Mouse (Mus musculus) olfactory bulb, adult 2 months (tissue): ENCODE data around the gene Prc1. TPM values are rescaled to one million over a fixed set of nuclear protein-coding genes. Genes with fewer than 3 reads are reported as not detected.

ENCODE experiments used
- H3K27ac ChIP-seq: fragments of 200-500 bp; 2 replicates; pipeline ENCODE4 v1.5.1; 2012; ENCODE audit warnings: low read depth, low read length; ENCODE audit not compliant: insufficient read depth
- H3K4me1 ChIP-seq: fragments of 200-500 bp; 2 replicates; pipeline ENCODE4 v1.6.1; 2012; ENCODE audit warnings: low read length; ENCODE audit not compliant: control insufficient read depth, insufficient read depth
- H3K4me3 ChIP-seq: fragments of 200-500 bp; 2 replicates; pipeline ENCODE4 v1.5.1; 2012; ENCODE audit warnings: mild to moderate bottlenecking, low read depth, low read length, moderate library complexity; ENCODE audit not compliant: insufficient read depth
- CTCF ChIP-seq: fragments of 200-500 bp; IDR thresholded peaks from 2 replicates; pipeline ENCODE4 v1.5.1; 2012; ENCODE audit warnings: low read depth, mild to moderate bottlenecking, low read length, moderate library complexity; ENCODE audit not compliant: insufficient read depth
- POLR2A ChIP-seq: fragments of 200-500 bp; IDR thresholded peaks from 2 replicates; pipeline ENCODE4 v1.6.1; 2012; ENCODE audit warnings: mild to moderate bottlenecking, low read depth, low read length, moderate library complexity; ENCODE audit not compliant: insufficient read depth
- WGBS: fragments of 180-500 bp; shearing (Covaris S2); methylation state at CpG from one replicate; pipeline ENCODE4 v1.1.7; 2018; 5-methylcytosine and 5-hydroxymethylcytosine counted together
- polyA plus RNA-seq: library from polyadenylated mRNA; stranded (reverse); fragments of >200 nt; gene quantifications from 2 replicates; pipeline ENCODE4 v1.2.4, GENCODE M21; 2012; ENCODE audit warnings: low replicate concordance; ENCODE audit not compliant: missing spikeins, insufficient read depth, insufficient read length

Prc1 gene
- polyA plus RNA-seq, 1 experiment, result not detected

DNA sequence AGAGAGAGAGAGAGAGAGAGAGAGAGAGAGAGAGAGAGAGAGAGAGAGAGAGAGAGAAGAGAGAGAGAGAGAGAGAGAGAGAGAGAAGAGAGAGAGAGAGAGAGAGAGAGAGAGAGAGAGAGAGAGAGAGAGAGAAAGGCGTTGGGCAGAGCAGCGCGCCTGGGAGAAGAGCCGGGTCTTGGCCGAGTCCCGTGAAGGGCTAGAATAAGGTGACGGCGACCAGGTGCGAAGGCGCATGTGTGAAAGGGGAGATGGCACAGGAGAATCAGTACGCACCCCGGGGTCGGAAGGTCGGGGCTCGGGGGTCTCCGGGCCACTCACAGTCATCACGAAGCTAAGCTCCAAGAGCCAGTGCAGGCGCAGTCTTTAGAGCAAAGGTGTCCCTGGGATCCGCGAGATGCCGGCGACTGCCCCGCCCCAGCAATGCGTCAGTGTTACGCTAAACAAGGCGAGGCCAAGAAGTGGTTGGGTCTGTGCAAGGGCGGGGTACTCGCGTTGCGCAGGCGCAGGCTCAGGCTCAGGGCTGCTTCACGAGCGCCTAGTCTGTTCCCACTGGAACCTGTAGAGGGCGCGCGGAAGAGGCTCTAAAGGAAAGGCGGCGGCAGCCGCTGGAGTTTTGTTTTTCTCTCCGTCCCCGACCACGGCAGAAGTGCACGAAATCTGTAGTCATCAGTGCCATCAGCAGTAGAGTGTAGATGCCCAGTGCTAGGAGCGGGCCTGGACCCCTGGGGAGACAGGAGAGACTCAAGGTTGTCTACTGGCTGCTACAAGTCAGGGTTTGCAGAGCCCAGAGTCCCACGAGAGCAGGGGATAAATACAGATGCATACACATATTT is 45.8 kb downstream of the Prc1 start:
- WGBS, result under 1% methylated on average over 45 of the region's 45 CpGs

GRCm38 (mm10) chr7:80340793-80341192 is 46.5 kb downstream of the Prc1 start, which contains the start of gene Unc45a:
Unc45a (minus strand) TSS chr7:80341005.
- Histone ChIP-seq H3K4me3 (peak within 1 kb of the TSS; percentile 96), H3K27ac (peak within 1 kb of the TSS; percentile 91), H3K4me1 (peaks cover 31% of the 10 kb centered on the region)
- whole genome bisulfite sequencing, result 2% methylated on average over 11 of the region's 11 CpGs
- peak; percentile 66; the same call in 1 of the 2 replicates for TF ChIP-seq CTCF
- no peak for TF ChIP-seq POLR2A

More for the DNA sequence above, 45.8 kb downstream of the Prc1 start:
- Histone ChIP-seq H3K27ac (peak overlapping the region; percentile 91), H3K4me3 (peak overlapping the region; percentile 96), H3K4me1 (peaks cover 37% of the 10 kb centered on the region)
- TF ChIP-seq CTCF, result peak; percentile 54; the same call in 1 of the 2 replicates
- peak; percentile 76 for TF ChIP-seq POLR2A

DNA sequence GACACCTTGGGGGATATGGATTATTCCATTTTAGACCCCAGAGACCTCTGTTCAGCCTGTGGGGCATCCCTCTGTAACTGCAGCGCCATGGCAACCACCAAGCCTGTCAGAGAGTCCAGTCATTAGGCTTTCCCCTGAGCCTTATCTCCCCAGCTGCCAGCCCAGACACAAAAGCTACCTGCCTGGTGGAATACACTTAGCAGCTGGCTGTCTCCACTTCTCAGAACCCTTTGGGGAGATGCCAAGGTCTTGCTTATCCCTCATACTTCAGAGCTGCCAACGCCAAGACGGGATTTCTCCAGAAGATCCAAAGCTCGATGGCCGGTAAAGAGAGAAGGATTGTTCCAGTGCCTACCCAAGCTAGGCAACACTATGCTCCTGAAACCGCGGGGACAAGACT is 47.5 kb downstream of the Prc1 start:
- no peak overlapping the region for H3K27ac ChIP-seq
- H3K4me1 ChIP-seq, result peaks cover 23% of the 10 kb centered on the region
- no peak overlapping the region for H3K4me3 ChIP-seq
- TF ChIP-seq POLR2A, result no peak
- TF ChIP-seq CTCF, result no peak
- 76% methylated on average over 7 of the region's 7 CpGs for WGBS

DNA sequence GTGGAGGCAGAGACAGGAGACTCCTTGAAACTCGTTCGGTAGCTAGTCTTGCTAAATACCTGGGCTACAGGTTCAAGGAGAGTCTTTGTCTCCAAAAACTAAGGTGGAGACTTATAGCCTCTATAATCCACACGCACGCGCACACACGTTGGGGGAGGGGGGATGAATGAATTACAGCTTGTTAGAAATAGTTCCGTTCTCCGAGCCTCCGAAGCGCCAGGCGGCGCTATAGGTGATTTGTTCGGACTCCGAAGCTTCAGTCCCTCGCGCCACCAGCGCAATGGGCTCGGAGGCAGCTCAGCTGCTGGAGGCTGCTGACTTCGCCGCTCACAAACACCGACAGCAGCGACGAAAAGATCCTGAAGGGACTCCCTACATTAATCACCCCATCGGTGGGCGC is 48.6 kb downstream of the Prc1 start, which contains the start of gene Hddc3:
Gene Hddc3 (plus strand): TSS at position 247 of the 400 bp plus-strand sequence.
- peak; percentile 84 for TF ChIP-seq CTCF
- peak; percentile 84 for TF ChIP-seq POLR2A
- Histone ChIP-seq H3K4me3 (peak within 1 kb of the TSS; percentile 58), H3K27ac (peak within 1 kb of the TSS; percentile 74), H3K4me1 (peaks cover 23% of the 10 kb centered on the region)
- WGBS, result 1% methylated on average over 25 of the region's 25 CpGs

DNA sequence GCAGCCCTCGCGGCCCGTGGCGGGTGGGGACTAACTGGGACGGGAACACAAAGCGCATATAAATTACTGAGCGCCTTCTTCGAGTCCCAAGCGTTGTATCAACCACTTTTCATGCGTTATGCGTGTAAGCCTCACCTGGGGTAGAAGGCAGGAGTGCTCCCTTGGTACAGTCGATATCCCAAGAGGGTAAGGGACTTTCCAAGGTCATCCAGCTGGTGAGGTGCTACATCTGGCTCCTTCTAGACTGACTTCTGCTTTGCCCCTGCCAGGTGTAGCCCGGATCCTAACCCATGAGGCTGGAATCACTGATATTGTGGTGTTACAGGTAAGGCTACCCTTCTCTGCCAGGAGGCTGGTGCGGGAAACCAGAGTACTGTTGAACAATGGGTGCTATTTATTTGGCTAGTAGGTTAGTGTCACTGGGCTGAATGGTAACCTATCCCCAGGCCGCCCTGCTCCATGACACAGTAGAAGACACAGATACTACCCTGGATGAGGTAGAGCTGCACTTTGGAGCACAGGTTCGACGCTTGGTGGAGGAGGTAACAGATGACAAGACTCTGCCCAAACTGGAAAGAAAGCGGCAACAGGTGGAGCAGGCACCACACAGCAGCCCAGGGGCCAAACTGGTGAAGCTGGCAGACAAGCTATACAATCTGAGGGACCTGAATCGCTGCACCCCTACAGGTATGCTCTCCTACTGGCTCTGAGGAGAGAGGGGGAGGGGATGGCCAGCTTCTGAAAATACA is 49.2 kb downstream of the Prc1 start:
- peak overlapping the region; percentile 74 for H3K27ac ChIP-seq
- H3K4me1 ChIP-seq, result peaks cover 29% of the 10 kb centered on the region
- 24% methylated on average over 19 of the region's 19 CpGs for WGBS
- H3K4me3 ChIP-seq, result peak overlapping the region; percentile 58
- TF ChIP-seq CTCF (no peak), POLR2A (no peak)

GRCm38 (mm10) chr7:80346173-80346572 is 51.9 kb downstream of the Prc1 start:
- H3K4me1 ChIP-seq, result peaks cover 16% of the 10 kb centered on the region
- WGBS, result 93% methylated on average over 9 of the region's 9 CpGs
- TF ChIP-seq CTCF (no peak), POLR2A (no peak)
- H3K4me3 ChIP-seq, result no peak overlapping the region
- H3K27ac ChIP-seq, result no peak overlapping the region

GRCm38 (mm10) chr7:80346830-80347229 is 52.6 kb downstream of the Prc1 start:
- H3K27ac ChIP-seq, result peak overlapping the region; percentile 46; the same call in 1 of the 2 replicates
- TF ChIP-seq POLR2A (no peak), CTCF (no peak)
- WGBS, result 80% methylated on average over 5 of the region's 5 CpGs
- H3K4me1 ChIP-seq, result peaks cover 14% of the 10 kb centered on the region
- no peak overlapping the region for H3K4me3 ChIP-seq

DNA sequence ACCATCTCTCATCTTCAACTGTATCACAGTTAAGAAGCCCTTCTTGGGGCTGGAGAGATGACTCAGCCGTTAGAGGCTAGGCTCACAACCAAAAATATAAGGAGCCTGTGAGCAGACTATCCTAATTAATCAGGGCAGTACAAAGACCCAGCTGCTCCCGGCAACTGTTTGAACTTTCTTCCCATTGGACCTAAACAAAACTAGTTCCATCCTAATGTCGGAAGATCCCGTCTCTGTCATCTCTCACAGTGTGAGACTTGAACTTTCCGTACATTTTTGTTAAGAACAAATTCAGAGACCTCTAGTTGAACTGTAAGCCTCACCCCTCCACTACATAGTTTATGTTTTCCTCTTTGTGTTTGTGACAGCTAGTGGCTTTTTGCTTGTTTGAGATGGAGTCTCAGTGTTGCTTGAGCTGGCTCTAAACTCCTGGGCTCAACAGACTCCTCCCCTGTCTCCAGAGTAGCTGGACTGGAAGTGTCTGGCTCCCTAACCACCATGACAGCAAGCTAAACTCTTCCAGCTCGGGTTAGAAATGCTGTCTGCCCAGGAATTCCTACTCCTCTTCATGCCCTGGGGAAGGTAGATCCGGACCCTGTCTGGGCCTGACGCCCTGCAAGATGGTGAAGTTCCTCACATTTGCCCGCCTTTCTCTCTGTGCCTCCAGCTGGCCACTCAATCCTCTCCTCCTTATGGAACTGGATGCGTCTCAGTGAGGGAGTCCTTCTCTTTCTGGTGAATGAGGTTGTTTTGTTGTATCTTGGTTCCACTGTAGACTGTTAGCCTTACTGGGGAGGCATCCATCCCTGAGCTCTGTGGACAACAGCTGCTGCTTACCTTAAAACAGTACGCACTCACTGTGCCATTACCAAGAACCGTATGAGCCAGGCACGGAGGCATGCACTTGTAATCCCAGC is 53.7 kb downstream of the Prc1 start:
- H3K4me3 ChIP-seq, result no peak overlapping the region
- 55% methylated on average over 13 of the region's 13 CpGs for WGBS
- peak overlapping the region; percentile 46 for H3K27ac ChIP-seq
- no peak for TF ChIP-seq CTCF
- TF ChIP-seq POLR2A, result no peak
- peaks cover 18% of the 10 kb centered on the region for H3K4me1 ChIP-seq
